Mouse (Mus musculus) liver, embryonic 14.5 days (tissue): ENCODE results near the gene Cep128.

ENCODE experiments used
- CTCF ChIP-seq: IDR thresholded peaks from 2 replicates; pipeline ENCODE4 v1.5.1; 2016; ENCODE audit warnings: antibody characterized with exemption, low read depth, control low read depth
- EP300 ChIP-seq: IDR thresholded peaks from 2 replicates; pipeline ENCODE4 v1.6.1; 2016; ENCODE audit warnings: antibody characterized with exemption, low read depth

- TF ChIP-seq CTCF (no peak), EP300 (no peak)
Observed at GRCm38 (mm10) chr12:91015075-91015474, 369.1 kb downstream of the Cep128 start.
